Mouse (Mus musculus) layer of hippocampus, postnatal 10 days (tissue): Measurements from ENCODE around the gene Slc8a1. TPM values are rescaled to one million over a fixed set of nuclear protein-coding genes. Genes with fewer than 3 reads are reported as not detected.

Source experiments
- DNase-seq, 2 experiments: peaks; one replicate each; pipeline ENCODE4 v3.0.0; 2021; ENCODE audit warnings: low spot score in 2 of 2
- total RNA-seq, 2 experiments: library from RNA; stranded (reverse); gene quantifications; 2 replicates each; pipeline ENCODE4 v1.2.3; 2021

The Slc8a1 gene
- total RNA-seq, 2 experiments from 2014 or later: 310 to 319 TPM

GRCm38 (mm10) chr17:81432733-81433132 is 305.4 kb downstream of the Slc8a1 start:
- no peak for DNase-seq

GRCm38 (mm10) chr17:81427245-81427644 is 310.9 kb downstream of the Slc8a1 start:
- DNase-seq: peak in 1 of 2 experiments; percentile 33

DNA sequence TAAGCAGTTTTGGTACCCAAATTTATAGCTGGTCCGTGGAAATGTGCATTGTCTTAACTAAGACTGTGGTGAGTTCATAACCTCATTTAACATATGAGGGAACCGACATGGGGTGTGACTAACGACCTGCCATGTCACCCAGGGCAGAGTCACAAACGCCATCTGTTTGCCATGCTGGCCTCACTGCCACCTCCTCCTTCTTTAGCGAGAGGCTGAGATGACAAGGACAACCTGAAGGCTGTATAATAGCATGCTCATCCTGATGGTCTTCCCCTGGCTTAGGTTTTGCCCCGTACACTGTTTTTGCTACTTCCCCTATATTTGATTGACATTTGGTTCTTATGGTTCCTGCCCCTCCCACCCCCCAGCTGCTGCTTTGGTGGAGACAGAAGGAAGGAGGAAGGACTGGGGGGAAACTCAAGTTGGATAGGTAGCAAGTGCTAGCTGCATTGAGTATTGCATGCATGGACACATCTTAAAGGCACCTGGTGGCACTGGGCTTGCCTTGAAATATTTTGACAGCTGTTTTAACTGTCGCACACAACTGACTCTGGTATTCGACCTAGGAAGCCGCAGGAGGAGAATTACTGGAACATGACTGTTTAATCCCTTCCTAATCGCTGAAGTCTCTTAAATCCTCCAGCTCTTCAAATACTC is 313.8 kb downstream of the Slc8a1 start:
- DNase-seq: no peak

GRCm38 (mm10) chr17:81419802-81420459 is 318.2 kb downstream of the Slc8a1 start:
- DNase-seq: no peak

DNA sequence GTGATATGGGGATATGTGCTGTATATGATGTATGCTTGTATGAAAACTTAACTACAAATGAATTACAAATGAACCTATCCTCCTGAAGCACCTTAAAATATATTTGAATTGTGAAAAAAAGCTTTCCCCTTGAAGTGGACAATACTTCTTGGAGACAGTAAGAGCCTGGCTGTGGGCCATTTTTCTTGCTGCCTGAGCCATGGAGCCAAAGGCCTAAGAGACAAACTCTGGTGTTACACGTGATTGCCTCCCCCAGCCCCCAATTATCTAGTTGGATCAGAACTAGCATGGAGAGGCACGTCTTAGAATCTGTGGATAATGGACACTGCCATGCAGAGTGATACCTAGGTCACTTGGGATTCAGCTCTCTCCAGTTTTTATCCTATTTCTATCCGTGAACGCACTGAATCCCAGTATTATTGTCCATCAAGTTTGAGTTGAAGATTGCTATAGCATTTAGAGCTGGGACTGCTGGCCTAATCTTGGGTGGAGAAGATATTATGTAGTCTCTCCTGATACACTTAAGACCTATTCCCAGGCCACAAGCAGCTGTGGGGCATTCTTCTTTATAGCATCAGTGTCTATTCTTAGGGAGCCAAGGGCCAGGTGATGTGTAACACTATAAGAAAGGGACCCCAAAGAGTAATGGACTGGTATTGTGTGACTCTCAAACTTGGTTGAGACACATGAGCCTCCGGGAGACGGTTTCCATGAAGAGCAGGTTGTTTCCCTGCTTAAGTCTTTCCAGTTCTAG is 321.6 kb downstream of the Slc8a1 start:
- no peak for DNase-seq

- no peak for DNase-seq
Measured at GRCm38 (mm10) chr17:81412736-81413135, 325.4 kb downstream of the Slc8a1 start.

DNA sequence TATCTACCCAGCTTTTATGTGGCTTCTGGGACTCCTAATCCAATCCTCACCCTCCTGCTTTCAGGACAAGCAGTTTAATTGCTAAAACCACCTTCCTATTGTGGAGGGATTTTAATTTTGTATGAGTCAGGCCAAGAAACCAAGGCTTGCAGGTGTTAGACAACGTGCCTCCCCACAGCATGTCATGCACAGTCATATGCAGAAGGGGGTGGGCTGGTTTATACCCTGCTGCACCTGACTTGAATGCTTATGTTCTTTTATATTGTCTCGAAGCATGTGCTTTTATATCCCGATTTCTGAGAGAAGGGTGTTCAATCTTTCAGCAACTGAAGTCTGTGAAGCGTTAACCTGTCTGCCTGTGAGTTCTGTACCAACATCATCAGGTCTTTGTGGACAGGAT is 334.0 kb downstream of the Slc8a1 start:
- DNase-seq: peak in 1 of 2 experiments; percentile 21

DNA sequence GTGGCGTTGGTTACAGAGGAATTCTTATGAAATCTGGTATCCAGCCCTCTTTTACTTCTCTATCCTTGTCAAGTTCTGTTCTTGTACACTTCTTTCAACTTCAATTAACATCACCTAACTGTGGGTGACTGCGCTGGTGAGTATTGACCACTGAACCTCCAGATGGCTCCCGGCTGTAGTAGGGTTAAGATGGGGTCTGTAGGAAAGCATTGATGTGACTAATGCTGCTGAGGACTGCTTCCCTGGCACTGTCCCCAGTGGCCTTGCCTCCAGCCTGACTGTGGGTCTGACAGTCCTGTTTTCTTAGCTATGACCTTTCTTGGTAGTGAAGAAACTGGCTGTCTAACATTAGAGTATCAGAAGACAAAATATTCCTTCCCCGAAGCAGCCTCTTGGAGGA is 335.1 kb downstream of the Slc8a1 start:
- no peak for DNase-seq

DNA sequence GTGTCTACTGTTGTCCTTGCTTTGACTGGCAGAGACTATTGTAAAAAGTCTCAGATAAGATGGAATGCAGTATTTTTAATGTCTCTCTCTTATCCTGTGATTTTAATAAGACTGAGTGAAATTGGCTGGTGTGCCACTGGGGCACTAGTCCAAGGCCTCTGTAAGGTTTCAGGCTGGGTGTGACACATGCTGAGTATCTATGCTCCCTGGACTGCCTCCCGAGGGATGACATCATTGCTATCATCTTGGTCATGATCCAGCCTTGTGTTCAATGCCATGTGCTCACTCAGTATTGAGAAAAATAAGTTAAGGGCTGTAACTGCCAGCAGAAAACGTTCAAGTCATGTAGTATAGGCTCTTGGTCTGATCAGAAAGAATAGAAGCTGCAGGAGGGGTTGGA is 335.5 kb downstream of the Slc8a1 start:
- DNase-seq: peak; percentile 37 to 64

GRCm38 (mm10) chr17:81400377-81400776 is 337.8 kb downstream of the Slc8a1 start:
- DNase-seq: no peak

- no peak for DNase-seq
Measured at GRCm38 (mm10) chr17:81397434-81397833, 340.7 kb downstream of the Slc8a1 start.

GRCm38 (mm10) chr17:81394124-81394523 is 344.1 kb downstream of the Slc8a1 start:
- DNase-seq: no peak

DNA sequence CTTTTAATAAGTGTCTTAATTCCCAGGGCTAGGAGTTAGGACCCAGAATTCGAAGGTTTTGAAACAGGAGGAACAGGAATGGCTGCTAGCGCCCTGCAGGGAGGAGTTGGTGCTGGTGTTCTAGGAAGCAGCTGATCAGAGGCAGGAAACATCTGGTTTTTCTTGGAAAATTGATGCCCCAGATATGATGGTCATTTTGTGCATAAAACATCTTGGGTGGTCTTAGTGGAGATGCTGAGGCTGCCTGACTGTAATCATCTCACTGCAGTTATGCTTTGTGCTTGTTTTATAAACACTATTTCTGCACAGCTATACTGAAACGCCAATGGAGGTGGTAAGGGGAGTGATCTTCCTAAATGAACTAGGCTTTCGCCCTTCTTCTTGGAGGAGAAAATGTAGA is 345.1 kb downstream of the Slc8a1 start:
- no peak for DNase-seq

- DNase-seq: no peak
Measured at GRCm38 (mm10) chr17:81391478-81391877, 346.7 kb downstream of the Slc8a1 start.

- DNase-seq: peak in 1 of 2 experiments; percentile 20
Measured at GRCm38 (mm10) chr17:81390790-81391189, 347.4 kb downstream of the Slc8a1 start.

- no peak for DNase-seq
Measured at GRCm38 (mm10) chr17:81386118-81386517, 352.1 kb downstream of the Slc8a1 start.

GRCm38 (mm10) chr17:81385476-81385875 is 352.7 kb downstream of the Slc8a1 start:
- DNase-seq: no peak

DNA sequence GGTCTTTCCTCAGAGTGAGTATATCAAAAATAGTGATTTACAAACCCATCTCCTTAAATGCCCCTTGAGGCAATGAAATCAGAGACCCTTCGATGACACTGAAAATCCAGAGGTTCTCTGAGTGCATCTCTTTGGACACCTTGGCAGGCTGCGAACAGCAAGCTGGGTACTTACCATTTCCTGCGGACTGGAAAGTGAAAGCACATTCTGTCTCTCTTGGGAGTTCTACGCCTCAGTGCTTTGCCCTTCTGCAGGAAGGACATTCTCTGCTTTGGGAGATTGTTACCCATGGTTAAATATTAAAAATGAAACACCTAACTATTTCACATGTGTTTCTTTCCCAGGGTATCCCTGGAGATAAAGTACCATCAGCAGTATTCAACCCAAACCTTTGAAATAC is 354.7 kb downstream of the Slc8a1 start:
- DNase-seq: no peak

DNA sequence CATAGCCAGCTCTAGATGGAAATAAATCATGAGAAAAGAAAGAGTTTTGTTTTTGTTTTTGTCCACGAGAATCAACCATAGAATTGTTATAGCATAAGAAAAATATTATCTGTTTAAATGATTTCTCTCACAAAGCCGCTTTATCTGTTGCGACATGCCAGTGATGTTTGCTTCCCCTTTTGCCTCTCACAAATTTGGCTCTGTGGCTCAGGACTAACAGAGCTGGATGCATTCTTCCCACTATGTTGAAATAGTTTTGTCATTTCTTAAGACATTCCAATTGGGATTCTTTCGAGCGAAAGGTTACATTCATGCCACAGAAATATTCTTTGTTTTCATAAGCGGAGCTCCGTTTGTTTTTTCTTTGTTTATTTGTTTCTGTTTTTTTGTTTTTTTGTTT is 359.7 kb downstream of the Slc8a1 start:
- no peak for DNase-seq

- no peak for DNase-seq
Measured at GRCm38 (mm10) chr17:81377757-81378299, 360.3 kb downstream of the Slc8a1 start.

- DNase-seq: no peak
Measured at GRCm38 (mm10) chr17:81377195-81377594, 361.0 kb downstream of the Slc8a1 start.

- no peak for DNase-seq
Measured at GRCm38 (mm10) chr17:81375901-81376300, 362.3 kb downstream of the Slc8a1 start.
